Mouse (Mus musculus) spleen, postnatal 4 days (tissue): ENCODE measurements around the gene Mxi1.
A peak's percentile ranks its signal among the peaks of the same experiment; 100 is the strongest.

Experiments
- DNase-seq, 2 experiments: peaks; one replicate each; pipeline ENCODE4 v3.0.0; 2022; ENCODE audit warnings: low spot score in 2 of 2

Mxi1 gene

GRCm38 (mm10) chr19:53299829-53300181, 10.5 kb upstream of the Mxi1 start:
- no peak for DNase-seq

DNA sequence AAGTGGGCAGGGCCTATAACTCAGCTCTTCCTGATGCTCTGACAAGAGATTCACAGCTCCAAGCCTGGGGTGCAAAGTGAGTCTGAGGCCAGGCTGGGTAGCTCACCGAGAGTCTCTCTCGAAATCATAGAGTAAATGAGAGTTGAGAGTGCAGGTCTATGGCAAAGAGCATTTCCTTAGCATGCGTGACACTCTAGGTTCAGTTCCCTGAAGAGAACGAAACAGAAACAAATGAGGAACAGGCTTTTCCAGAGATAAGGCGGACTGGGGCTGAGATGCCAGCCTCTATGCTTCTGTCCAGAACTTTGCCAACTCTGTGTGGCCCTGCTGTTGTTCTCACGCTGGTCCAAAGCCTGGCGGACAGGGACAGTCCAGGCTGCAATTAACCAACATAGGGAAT, 6.9 kb upstream of the Mxi1 start:
- DNase-seq: no peak

GRCm38 (mm10) chr19:53305621-53306020, 4.7 kb upstream of the Mxi1 start:
- no peak for DNase-seq

- no peak for DNase-seq
These were observed 3.6 kb upstream of the Mxi1 start for GRCm38 (mm10) chr19:53306706-53307105.

- no peak for DNase-seq
These were observed 3.1 kb upstream of the Mxi1 start for GRCm38 (mm10) chr19:53307219-53307618.

DNA sequence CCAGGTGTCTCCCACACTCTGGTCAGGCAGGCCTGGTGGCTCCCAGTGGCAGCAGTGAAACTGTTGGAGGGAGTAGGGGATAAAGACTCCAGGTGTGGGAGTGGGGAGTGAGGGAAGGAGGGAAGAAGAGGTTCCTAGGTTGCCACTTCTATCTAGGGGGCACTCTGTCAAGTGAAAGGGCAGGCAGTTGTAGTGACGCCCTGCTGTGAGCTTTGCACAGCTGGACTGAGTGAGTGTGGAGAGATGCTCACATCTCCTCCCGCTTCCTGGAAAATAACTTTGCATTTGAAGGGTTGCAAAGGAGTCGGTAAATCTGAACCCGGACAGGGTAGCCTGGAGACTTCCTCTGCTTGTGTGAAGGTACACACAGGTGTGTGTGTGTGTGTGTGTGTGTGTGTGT, 687 bp upstream of the Mxi1 start:
- DNase-seq: no peak

GRCm38 (mm10) chr19:53310771-53311523, 629 bp downstream of the Mxi1 start:
- peak; percentile 68 to 85 for DNase-seq

- DNase-seq: peak; percentile 50 to 81
These were observed 1.4 kb downstream of the Mxi1 start for GRCm38 (mm10) chr19:53311524-53312335.

DNA sequence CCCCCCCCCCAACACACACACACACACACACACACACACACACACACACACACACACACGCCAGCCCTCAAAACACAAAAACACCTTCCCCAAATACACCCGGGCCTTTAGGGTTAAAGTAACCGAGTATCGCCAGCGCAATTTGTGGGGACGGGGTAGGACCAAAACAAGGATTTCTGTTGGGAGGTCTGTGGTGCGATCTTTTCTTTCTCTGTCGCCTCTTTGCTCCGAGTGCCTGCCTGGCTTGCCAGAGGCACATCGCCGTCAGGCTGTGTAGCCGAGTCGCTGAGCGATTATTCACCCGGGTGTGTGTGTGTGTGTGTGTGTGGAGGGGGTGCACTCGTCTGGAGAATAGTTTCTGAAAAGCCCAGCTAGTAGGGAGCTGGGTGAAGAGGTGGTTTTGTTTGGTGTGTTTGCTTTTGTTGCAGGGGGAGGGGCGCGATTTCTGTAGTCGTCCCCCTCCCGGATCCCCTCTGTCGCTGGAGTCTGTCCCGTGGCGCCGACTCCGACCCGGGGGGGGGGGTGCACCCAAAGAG, 2.1 kb downstream of the Mxi1 start:
- DNase-seq: peak; percentile 49 to 79

DNA sequence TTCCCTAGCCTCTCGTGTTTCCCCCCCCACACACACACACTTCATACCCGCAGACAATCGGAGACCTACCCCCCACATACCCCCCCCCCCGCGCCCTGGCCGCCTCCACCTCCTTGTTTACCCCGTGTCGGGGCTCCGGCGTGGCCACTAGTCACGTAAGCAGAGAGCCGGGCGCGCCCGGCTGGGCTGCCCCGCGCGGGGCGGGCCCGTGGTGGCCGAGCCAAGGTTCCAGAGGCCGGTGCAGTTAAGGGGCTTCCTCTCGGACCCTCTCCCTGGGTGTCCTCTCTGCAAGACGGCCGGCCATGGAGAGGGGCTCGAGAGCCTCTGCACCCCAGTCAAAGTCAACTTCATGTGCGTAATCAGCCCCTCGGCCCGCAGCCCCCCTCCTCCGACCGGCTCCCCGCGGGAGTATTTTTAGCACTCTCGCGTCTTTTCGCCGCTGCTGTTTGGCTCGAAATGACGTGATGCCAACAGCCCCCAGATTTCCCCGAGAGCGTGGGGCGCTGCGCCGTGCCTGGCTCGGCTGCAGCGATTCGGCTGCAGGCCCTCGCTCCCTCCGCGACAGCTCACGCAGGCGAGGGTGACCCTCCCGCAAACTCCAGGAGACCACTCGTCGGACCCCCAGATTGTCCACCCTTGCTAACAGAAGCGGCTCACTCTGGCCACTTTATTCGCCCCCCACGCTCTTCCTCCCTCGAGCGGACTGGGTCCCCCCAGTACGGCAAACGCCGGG, 2.8 kb downstream of the Mxi1 start:
- DNase-seq: peak; percentile 62 to 85

- peak; percentile 98 to 99 for DNase-seq
These were observed 3.5 kb downstream of the Mxi1 start for GRCm38 (mm10) chr19:53313684-53314443.

GRCm38 (mm10) chr19:53314530-53315208, 4.4 kb downstream of the Mxi1 start:
- DNase-seq: no peak

DNA sequence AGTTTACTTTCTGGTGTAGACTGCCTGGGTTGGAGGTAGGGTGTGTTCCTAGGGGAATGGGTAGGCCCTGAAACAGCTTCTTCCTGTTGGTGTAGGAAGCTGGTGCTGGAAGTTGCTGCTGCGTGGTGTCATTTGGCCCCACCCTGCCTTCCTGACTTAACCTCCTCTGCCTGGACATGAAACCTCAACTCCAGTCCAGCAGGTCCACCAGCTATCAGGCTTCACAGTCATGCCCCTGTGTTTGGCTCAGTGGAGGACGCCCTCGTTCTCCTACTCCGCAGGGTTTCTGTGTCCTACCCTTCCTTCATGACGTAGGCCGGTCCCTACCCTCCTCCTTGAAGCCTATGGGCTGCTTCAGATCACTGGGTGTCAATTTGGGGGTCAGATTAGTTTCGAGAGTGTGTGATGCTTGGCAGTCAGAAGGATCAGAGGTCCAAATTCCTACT, 4.9 kb downstream of the Mxi1 start:
- no peak for DNase-seq

DNA sequence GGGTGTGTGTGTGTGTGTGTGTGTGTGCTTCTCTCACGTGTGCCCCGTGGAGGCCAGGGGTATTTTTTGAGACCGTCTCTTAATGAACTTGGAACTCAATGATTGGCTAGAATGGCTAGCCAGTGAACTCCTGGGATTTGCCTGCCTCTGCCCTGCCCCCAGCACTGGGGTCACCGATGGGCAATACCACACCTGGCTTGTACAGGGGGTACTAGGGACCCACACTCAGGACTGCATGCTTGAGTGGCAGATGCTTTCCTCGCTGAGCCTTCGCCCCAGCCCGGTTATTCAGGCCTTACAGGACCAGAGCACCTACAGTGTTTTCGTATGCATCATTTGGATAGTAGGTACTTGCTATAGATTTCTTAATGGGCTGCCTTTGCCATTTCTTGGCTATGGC, 5.8 kb downstream of the Mxi1 start:
- DNase-seq: no peak

- DNase-seq: no peak
These were observed 6.6 kb downstream of the Mxi1 start for GRCm38 (mm10) chr19:53316963-53317362.

GRCm38 (mm10) chr19:53318143-53319132, 8.1 kb downstream of the Mxi1 start:
- DNase-seq: no peak

DNA sequence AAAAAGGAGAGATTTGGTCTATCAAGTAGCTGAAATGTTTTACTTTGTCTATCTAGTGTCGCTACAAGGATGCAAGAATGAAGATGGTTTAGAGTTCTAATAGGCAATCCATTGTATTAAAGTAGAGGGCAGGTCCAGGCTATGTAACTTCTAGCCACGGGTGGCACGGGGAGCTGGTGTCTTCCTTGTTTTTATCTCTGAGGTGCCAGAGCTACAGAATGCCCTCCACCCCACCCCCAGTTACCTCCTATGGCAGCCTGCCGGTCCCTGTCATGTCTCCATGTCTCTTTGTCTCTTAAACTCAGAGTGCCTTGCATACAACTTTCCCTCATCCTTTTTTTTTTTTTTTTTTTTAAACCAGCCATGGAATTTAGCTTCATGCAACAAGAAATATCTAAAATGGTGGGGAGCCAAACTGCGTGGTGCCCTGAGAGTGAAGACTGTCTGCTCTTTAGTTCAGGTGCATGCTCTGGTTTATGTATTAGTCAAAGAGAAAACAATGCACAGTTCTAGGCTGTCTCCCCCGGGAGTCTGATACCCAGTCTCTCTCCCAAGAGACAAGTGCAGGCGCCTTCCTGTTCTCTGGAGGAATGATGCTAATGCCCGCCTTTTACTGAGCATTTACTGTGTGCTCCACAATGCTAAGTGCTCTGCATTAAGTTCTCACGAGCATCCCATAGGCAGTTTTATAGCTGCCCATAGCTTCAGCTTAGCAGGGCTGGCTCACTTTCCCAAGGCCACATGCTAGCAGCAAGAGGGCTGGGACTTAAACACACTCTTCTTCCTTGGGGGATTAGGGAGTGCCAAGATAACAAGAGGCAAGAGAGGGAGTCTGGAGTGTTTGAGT, 10.2 kb downstream of the Mxi1 start:
- no peak for DNase-seq

DNA sequence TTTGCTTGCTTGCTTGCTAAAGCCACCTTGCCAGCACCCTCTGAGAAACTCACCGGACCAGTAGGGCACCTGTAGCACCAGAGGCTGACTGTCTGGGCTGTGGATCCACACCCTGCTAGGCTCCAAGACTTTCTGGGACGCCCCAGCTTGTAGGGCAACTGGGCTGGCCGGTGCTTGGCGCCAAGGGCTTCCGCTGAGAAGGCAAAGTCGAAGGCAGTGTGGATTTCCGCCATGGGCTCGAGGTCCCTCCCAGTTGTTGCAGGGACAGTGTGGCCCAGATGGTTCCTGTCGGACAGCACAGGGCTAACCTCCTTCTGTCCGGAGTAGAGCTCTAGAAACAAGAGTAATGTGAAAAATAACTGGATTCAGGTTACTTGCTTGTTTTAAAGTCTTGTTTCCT, 11.0 kb downstream of the Mxi1 start:
- no peak for DNase-seq
